Mouse (Mus musculus) heart, embryonic 12.5 days (tissue): ENCODE data around the gene Npat. TPM values are rescaled to one million over a fixed set of nuclear protein-coding genes. Genes with fewer than 3 reads are reported as not detected.
A peak's percentile ranks its signal among the peaks of the same experiment; 100 is the strongest.

ENCODE experiments used
- ATAC-seq: fragments of 200-750 bp; cut with Nextera tagmentation; 2 replicates; pipeline ENCODE4 v1.8.0; 2017; ENCODE audit warnings: moderate TSS enrichment, moderate library complexity; ENCODE audit not compliant: insufficient number of reproducible peaks, low FRiP score
- H3K27ac ChIP-seq: fragments of 300-500 bp; sonication (generic); 2 replicates; pipeline ENCODE4 v1.5.1; 2016; ENCODE audit warnings: mild to moderate bottlenecking, moderate library complexity; ENCODE audit not compliant: poor library complexity, severe bottlenecking
- H3K27me3 ChIP-seq: fragments of 300-500 bp; sonication (generic); replicated peaks from 2 replicates; pipeline ENCODE4 v1.6.1; 2016; ENCODE audit warnings: mild to moderate bottlenecking, moderate library complexity
- H3K36me3 ChIP-seq: fragments of 300-500 bp; sonication (generic); 2 replicates; pipeline ENCODE4 v1.6.1; 2016; ENCODE audit warnings: mild to moderate bottlenecking, moderate library complexity
- H3K4me1 ChIP-seq: fragments of 300-500 bp; sonication (generic); replicated peaks from 2 replicates; pipeline ENCODE4 v1.6.1; 2016; ENCODE audit warnings: mild to moderate bottlenecking
- H3K4me2 ChIP-seq: fragments of 300-500 bp; sonication (generic); 2 replicates; pipeline ENCODE4 v1.6.1; 2016; ENCODE audit warnings: mild to moderate bottlenecking, moderate library complexity
- H3K4me3 ChIP-seq: fragments of 300-500 bp; sonication (generic); 2 replicates; pipeline ENCODE4 v1.5.1; 2016; ENCODE audit warnings: mild to moderate bottlenecking
- H3K9ac ChIP-seq: fragments of 300-500 bp; sonication (generic); 2 replicates; pipeline ENCODE4 v1.6.1; 2016; ENCODE audit warnings: mild to moderate bottlenecking, moderate library complexity
- H3K9me3 ChIP-seq: fragments of 300-500 bp; sonication (generic); replicated peaks from 2 replicates; pipeline ENCODE4 v1.6.1; 2016; ENCODE audit warnings: mild to moderate bottlenecking, moderate library complexity
- WGBS: fragments of 180-500 bp; shearing (Covaris S2); methylation state at CpG from one replicate; pipeline ENCODE4 v1.1.7; 2016; 5-methylcytosine and 5-hydroxymethylcytosine counted together
- polyA plus RNA-seq: library from polyadenylated mRNA; unstranded; fragments of >200 nt; fragmentation: Nextera tagmentation; extraction: Ambion mirVana; gene quantifications from 2 replicates; pipeline ENCODE4 v1.2.1, GENCODE M21; 2016

The Npat gene
- polyA plus RNA-seq, 1 experiment from 2014 or later = 17.3 TPM

DNA sequence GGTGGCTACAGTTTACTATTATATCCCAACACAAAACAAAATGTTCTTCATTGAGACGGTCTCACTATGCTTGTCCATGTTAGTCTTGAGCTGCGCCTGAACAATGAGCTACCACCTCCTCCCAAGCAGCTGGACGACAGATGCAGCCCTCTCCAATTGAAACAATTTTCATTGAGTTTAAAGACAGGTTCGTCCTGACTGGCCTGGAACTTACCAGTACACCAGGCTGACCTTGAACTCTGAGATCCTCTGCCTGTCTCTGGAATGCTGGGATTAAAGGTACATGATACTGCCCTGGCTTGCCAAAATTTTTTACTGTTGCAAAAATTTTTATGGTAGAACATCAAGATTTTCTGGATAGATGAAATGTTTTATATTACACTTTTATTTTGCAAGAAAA, 77.4 kb downstream of the Npat start:
- Histone ChIP-seq H3K4me3 (no peak overlapping the region), H3K9me3 (no peaks in the 10 kb centered on the region), H3K27ac (no peak overlapping the region), H3K4me2 (no peak overlapping the region), H3K27me3 (no peaks in the 10 kb centered on the region), H3K36me3 (peaks cover 20% of the 10 kb centered on the region), H3K4me1 (peaks cover 7% of the 10 kb centered on the region), H3K9ac (no peak overlapping the region)
- ATAC-seq = no peak
- WGBS = 82% methylated on average over 4 of the region's 4 CpGs

DNA sequence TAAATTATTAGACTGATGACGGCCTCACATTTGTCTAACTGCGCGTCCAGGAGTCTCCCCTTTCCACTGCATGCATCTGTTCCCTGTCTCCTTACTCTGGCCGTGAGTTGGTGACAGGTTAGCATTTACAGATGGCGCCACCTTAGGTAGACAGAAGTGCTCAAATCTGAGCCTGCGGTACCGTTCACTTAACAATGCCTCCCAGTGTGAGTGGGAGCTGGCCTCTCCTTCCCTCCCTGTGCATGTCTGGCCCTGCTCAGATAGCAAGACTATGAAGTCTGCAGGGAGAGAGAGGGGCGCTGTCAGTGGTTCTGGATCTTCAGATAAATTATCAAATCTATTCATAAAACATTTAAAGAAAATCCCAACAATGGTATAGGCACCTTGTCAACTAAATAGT, 78.4 kb downstream of the Npat start:
- H3K4me3 ChIP-seq = no peak overlapping the region

More for the DNA sequence above, 78.4 kb downstream of the Npat start:
- H3K4me1 ChIP-seq = 0 out of 2 replicates have a peak, but pooled peaks cover 6% of the 10 kb centered on the region
- 0 out of 2 replicates have a peak, but pooled peaks have one; percentile 33 for ATAC-seq
- peaks cover 28% of the 10 kb centered on the region for H3K36me3 ChIP-seq
- WGBS = 41% methylated on average over 8 of the region's 8 CpGs
- H3K27me3 ChIP-seq = no peaks in the 10 kb centered on the region
- H3K4me2 ChIP-seq = no peak overlapping the region
- no peaks in the 10 kb centered on the region for H3K9me3 ChIP-seq
- H3K27ac ChIP-seq = peak overlapping the region; percentile 0; the same call in 1 of the 2 replicates
- H3K9ac ChIP-seq = no peak overlapping the region

Other genes starting within 250 kb of the Npat start
- 0.23 and 0.31 TPM in 2 replicates for gene Exph5, start 235.4 kb upstream of the Npat start, polyA plus RNA-seq
- 24.2 and 27.1 TPM in 2 replicates for gene Kdelc2, start 153.0 kb upstream of the Npat start, polyA plus RNA-seq
- 0.23 and 1.0 TPM in 2 replicates for gene 4930550C14Rik, start 134.7 kb upstream of the Npat start, polyA plus RNA-seq
- 10.0 and 10.9 TPM in 2 replicates for gene Atm, start 307 bp upstream of the Npat start, polyA plus RNA-seq
- gene Acat1, start 73.3 kb downstream of the Npat start, polyA plus RNA-seq = 185 and 195 TPM in 2 replicates
- 34.2 TPM in 2 replicates for gene Cul5, start 133.0 kb downstream of the Npat start, polyA plus RNA-seq
- 0.22 and 0.46 TPM in 2 replicates for gene Rab39, start 169.2 kb downstream of the Npat start, polyA plus RNA-seq
- gene Slc35f2, start 234.5 kb downstream of the Npat start, polyA plus RNA-seq = 0.63 and 0.74 TPM in 2 replicates